Mouse (Mus musculus) left cerebral cortex, postnatal 36 days (tissue): ENCODE data around the gene Sgsm1. TPM values are rescaled to one million over a fixed set of nuclear protein-coding genes. Genes with fewer than 3 reads are reported as not detected.

Experiments
- DNase-seq, 2 experiments: peaks; one replicate each; pipeline ENCODE4 v3.0.0; 2021 to 2022; ENCODE audit warnings: low spot score in 2 of 2, mixed read lengths in 1 of 2
- intact Hi-C: fragments of 180-260 bp; cut with DNase I; formaldehyde crosslinking; loops from one replicate; pipeline ENCODE4 v1.15.1; 2025
- total RNA-seq, 2 experiments: library from RNA; stranded (reverse); gene quantifications; 2 replicates each; pipeline ENCODE4 v1.2.3; 2021

Sgsm1 gene
- total RNA-seq, 2 experiments from 2014 or later: 124 to 169 TPM

DNA sequence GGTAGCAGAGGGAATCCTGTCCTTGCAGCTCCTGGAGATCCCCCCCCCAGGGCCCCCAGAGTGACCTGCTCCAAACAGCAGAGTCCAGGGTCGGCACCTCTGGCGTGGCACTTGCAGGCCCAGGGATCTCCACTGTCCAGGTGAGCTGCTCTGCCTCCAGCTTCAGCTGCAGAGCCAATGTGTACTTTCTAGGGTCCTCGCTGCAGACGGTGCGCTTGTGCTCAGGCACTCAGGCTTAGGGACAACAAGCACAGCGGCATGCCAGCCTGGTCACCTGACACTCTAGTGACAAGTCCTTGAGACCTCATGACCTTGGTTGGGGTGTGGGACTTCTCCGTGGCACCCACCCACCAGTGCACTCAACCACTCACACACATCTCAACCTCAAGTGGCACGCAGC is 18.9 kb upstream of the Sgsm1 start:
- intact Hi-C loops: no loop called here
- no peak for DNase-seq

GRCm38 (mm10) chr5:113323784-113324638 is 13.4 kb upstream of the Sgsm1 start:
- DNase-seq: no peak
- intact Hi-C loops: no loop called here

DNA sequence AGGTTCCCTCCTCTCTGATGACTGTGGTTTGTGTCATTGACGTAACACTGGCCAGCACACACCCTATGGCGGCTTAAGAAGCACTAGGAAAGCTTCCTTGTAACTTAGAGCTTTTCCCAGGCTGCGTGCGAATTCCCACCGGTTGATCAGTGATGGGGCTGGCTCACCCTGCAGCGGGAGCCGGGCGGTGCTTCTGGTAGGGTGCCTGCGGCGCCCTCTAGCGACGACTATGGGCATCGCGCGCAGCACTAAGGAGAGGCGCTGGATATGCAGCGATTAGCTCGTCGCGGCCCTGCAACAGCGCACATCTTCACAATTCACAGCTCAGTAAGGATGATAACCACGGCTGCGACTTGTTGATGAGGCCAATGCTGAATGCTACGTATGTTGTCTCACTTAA is 3.4 kb upstream of the Sgsm1 start:
- DNase-seq: peak; percentile 86
- intact Hi-C loops: no loop called here

DNA sequence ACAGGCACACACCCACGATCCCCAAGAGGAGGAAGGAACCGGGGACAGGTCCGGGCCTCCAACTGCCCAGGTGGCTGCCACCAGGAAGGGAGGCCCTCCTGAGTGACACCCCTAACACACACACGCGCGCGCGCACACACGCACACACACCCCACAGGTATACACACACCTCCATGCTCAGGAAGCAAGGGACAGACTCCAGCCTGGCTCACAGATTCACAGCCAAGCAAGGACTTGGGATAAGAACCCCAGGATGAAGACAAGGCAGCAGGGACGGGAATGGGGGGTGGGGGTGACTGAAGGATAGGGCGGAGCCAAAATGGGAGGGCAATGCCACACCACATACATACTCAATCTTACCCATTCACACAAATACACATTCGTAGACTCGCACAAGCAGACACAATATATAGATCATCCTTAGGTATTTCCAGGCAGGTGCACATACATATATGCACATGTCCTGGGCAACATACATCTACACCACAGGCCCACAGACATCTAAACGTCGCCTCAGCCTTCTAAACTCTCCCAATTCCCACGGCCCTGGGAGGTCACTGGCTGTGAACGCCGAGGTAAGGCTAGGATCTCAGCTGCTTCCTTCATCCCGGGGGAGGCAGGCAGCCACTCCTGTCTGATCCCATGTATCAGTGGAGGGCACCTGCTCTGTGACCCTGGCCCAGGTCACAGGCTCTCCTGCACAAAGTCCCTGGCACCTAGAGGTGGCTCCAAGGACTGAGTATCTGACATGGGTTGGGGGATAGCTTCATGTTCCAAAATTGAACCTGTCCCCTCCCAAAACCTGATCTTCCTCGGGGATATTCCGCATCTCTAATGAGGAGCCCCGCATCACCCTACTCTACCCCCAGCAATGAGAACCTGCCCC is 852 bp downstream of the Sgsm1 start:
- intact Hi-C loops: loop anchor here (1.0 kb wide), 1 partner anchor 23 kb away; no protein-coding TSS in a partner anchor
- DNase-seq: no peak

DNA sequence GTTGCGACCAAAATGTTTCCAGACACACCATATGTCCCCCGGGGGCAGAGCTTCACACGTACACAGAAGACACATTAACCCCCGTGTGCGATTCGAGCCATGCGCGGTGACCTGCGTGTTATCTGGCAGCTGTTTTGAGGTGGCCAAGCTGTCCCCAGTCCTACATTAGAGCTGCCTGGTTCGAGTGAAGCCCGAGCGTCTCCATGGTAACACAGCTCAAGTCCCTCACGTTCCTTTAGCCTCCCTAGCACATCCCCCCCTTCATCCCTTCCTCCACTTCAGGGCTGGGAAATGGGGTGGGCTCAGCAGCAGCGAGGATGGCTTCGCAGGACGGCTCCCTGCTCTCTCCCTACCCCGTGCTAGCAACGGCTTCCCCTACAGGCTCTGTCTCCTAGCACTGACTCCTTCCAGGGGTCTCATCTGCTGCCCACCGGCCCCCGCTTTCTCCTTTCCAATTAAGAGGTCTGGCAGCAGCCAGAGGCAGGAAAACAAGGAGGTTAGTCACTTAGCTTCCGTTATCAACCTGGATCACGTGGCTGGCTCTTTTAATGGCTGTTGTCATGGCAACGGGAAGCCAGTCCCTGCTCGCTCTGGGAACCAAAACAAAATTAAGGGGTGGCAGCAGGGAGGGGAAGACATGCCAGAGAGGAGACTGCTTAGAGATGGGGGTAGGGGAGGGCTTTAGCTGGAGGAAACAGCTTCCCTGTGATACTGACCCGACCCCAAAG is 3.7 kb downstream of the Sgsm1 start:
- intact Hi-C loops: no loop called here
- peak; percentile 80 to 81 for DNase-seq

DNA sequence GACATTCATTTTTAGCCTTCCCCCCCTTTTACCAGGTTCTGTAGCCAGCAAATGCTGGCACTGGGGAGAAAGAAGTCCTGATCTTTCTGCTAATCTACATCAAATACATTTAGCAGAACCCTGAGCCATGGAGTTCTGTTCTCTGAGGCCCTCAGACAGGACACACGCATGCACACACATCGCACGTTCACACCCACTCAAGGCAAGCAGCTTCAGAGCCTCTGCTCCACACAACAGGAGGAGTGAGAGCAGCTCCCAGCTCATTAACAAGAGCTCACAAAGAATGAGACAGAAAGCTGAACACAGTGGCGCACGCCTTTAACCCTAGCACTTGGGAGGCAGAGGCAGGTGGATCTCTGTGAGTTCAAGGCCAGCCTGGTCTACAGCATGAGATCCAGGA is 6.1 kb downstream of the Sgsm1 start:
- intact Hi-C loops: no loop called here
- peak in 1 of 2 experiments; percentile 59 for DNase-seq

DNA sequence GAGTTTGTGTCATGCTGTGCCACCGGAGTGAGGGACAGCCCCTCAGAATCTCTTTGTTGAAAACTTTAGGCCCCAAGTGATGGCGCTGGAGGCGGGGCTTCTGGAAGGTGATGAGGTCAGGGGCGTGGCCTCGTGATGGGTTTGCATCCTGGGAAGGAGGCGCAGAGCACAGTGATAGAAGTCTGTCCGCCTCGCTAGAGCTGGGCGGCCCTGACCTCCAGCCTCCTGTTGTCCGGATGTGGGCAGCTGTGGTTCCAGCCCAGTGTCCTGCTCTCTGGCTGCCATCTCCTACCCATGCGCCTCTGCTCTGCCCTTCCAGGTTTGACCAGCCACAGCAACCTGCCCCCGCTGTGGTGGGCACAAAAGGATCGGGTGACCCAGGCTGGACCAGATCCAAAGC is 8.7 kb downstream of the Sgsm1 start:
- intact Hi-C loops: no loop called here
- DNase-seq: no peak

DNA sequence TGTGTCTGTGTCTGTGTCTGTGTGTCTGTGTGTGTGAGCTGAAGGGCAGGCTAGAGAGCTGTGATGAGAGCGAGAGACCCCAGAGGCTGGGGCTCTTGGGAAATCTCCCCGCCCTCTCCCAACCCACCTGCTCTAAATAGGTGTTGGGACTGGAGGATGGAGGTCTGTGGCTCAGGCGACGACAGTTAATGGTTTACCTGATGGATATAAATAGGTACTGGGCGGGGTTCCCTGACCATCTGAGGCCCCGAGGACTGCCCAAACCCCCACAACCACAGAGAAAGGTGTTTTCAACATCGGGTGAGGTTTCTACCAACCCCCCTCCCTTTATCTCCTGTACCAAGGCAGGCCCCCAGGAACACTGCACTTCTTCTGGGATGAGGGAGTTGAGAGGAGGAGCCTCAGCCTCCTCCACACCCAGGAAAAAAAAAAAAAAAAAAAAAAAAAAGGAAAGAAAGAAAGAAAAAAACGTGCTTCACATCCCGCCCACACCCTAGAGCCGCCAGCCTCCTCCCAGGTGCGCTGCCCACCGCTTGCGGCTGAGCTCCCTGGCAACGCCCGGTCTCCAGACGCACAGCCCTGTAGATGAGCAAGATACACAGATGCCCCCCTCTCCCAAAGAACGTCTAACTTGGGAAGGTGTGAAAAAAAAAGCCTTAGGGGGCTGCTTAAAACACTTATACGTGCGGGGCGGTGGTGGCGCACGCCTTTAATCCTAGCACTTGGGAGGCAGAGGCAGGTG is 10.3 kb downstream of the Sgsm1 start:
- peak; percentile 79 to 84 for DNase-seq
- intact Hi-C loops: no loop called here

DNA sequence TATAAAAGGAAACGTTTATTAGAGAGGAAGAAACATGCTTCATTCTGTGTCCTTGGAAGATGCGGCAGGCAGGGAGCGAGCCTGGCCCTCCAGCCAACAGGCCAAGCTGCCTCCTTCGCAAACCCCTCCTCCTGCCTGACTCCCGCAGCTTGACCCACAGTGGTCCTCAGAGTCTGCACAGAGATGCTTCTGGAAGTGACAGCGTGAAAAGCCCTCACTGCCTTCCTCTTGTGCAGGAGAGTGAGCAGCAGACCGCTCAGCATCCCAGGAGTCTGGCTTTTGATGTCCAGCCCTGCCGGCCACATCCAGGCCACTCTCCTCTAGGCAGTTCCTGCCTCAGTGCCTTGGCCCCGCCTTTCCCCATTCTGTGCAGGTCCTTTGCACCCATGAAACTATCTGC is 11.2 kb downstream of the Sgsm1 start:
- DNase-seq: no peak
- intact Hi-C loops: no loop called here

- intact Hi-C loops: no loop called here
- no peak for DNase-seq
These were observed 11.8 kb downstream of the Sgsm1 start for GRCm38 (mm10) chr5:113298826-113299225.

GRCm38 (mm10) chr5:113298040-113298439 is 12.5 kb downstream of the Sgsm1 start:
- peak; percentile 68 to 79 for DNase-seq
- intact Hi-C loops: no loop called here

GRCm38 (mm10) chr5:113295791-113296190 is 14.8 kb downstream of the Sgsm1 start:
- intact Hi-C loops: no loop called here
- DNase-seq: no peak

- DNase-seq: no peak
- intact Hi-C loops: no loop called here
These were observed 16.0 kb downstream of the Sgsm1 start for GRCm38 (mm10) chr5:113294575-113294974.

DNA sequence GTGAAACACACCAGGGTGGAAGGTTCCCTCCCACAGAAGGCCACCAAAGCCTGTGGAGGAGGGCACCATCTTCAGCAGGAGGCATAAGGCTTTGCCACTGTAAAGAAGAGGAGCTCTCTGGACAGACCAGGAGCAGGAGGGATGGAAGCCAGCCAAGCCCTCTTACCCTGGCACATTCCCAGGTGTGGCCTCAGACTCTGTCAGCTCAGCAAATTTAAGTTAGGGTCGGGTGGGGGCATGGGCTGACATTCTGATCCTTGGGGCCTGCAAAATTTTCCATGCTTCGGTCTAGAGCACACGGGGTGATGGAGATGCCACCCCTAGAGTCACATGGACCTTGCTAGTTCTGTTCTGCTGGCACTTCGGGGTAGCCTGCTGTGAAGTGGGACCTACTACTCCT is 17.1 kb downstream of the Sgsm1 start:
- intact Hi-C loops: no loop called here

GRCm38 (mm10) chr5:113292832-113293231 is 17.8 kb downstream of the Sgsm1 start:
- intact Hi-C loops: no loop called here

More for the DNA sequence above, 17.1 kb downstream of the Sgsm1 start:
- DNase-seq: no peak

GRCm38 (mm10) chr5:113292179-113292578 is 18.4 kb downstream of the Sgsm1 start:
- DNase-seq: no peak
- intact Hi-C loops: no loop called here

More at GRCm38 (mm10) chr5:113292832-113293231, 17.8 kb downstream of the Sgsm1 start:
- no peak for DNase-seq

DNA sequence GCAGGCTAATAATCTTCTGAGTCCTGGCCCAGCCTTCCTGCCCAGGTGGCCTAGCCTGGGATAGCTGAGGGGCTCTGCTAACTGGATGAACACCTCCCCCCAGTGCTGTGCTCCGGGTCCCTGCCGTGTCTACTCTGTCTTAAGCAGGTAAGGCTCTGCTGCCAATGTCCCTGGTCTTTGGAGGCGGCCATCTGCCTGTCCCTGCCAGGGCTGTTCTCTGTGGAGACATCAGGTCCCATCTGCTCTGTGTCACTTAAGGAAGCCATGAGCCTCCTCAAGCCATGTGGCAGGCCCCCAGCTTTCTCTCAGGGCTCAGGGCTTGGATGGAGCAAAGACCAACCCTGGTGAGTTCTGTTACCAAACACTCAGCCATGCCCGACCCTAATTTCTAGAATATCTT is 19.5 kb downstream of the Sgsm1 start:
- no peak for DNase-seq
- intact Hi-C loops: no loop called here

DNA sequence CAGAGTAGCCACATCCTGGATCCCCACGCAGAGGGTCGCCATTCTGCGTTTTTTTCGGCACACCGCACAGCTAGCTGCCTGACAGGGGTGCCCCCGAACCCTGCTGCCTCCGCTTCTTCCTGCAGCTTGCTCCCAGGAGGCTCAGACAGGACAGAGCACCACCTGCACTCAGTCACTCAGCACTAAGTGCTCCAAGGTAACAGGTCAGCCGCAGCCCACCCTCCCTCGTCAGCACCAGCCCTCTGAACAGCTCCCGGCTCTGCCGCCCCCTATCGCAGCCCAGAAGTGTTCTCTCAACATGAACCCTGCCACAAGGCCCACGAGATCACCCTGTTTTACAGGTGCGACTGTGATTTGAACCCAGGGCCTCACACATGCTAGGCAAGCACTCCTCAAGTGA is 20.4 kb downstream of the Sgsm1 start:
- no peak for DNase-seq
- intact Hi-C loops: no loop called here

- peak; percentile 71 to 82 for DNase-seq
- intact Hi-C loops: no loop called here
These were observed 22.1 kb downstream of the Sgsm1 start for GRCm38 (mm10) chr5:113288490-113288889.
